Mouse (Mus musculus): ENCODE data around the gene Ccdc47. TPM values are rescaled to one million over a fixed set of nuclear protein-coding genes. Genes with fewer than 3 reads are reported as not detected.

The Ccdc47 gene
- polyA plus RNA-seq, 1 experiment from 2014 or later = 96.3 TPM

GRCm38 (mm10) chr11:106173228-106173627 lies 42.9 kb downstream of the Ccdc47 start:
- no peak overlapping the region for H3K9ac ChIP-seq (ENCODE audit: low read length)
- H3K4me3 ChIP-seq (ENCODE audit: low read length) = no peak overlapping the region
- no peak overlapping the region for H3K4me2 ChIP-seq (ENCODE audit: low read depth, low read length)
- H3K9me3 ChIP-seq (ENCODE audit: control insufficient read depth, low read length) = no peaks in the 10 kb centered on the region
- H3K4me1 ChIP-seq (replicated peaks; ENCODE audit: control insufficient read depth, insufficient read depth, low read length) = no peaks in the 10 kb centered on the region
- no peak for ATAC-seq (ENCODE audit: low read depth)
- 98% methylated on average over 2 of the region's 2 CpGs for WGBS
- H3K27ac ChIP-seq (ENCODE audit: low read length) = no peak overlapping the region
- H3K27me3 ChIP-seq (ENCODE audit: control insufficient read depth, insufficient read depth, low read depth, low read length) = no peaks in the 10 kb centered on the region
- peaks cover 2% of the 10 kb centered on the region for H3K36me3 ChIP-seq (ENCODE audit: control insufficient read depth, insufficient read depth, low read length)

GRCm38 (mm10) chr11:106170807-106171206 lies 45.3 kb downstream of the Ccdc47 start:
- WGBS = 75% methylated on average over 7 of the region's 7 CpGs
- Histone ChIP-seq H3K9ac (ENCODE audit: low read length) (no peak overlapping the region), H3K4me1 (replicated peaks; ENCODE audit: control insufficient read depth, insufficient read depth, low read length) (no peaks in the 10 kb centered on the region), H3K9me3 (ENCODE audit: control insufficient read depth, low read length) (no peaks in the 10 kb centered on the region), H3K27ac (ENCODE audit: low read length) (no peak overlapping the region), H3K36me3 (ENCODE audit: control insufficient read depth, insufficient read depth, low read length) (peaks cover 5% of the 10 kb centered on the region), H3K27me3 (ENCODE audit: control insufficient read depth, insufficient read depth, low read depth, low read length) (no peaks in the 10 kb centered on the region), H3K4me2 (ENCODE audit: low read depth, low read length) (no peak overlapping the region), H3K4me3 (ENCODE audit: low read length) (no peak overlapping the region)
- no peak for ATAC-seq (ENCODE audit: low read depth)

DNA sequence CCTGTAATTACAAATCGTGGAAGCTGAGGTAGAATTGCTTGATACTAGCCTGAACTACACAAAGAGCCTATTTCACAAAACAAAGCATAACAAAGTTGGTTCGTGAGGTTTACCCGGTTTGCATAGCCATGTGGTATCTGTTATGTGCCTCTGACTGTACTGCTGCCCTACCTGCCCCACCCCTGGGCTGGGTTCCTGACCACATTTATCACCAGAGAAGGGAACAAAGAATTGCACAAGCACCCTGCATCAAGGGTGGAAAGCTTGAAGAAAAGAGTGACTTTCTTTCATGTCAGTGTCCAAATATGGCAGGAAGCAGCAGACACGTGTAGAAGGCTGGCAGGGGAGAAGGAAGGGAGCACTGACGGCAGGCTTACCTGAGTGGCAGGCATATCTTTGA lies 48.7 kb downstream of the Ccdc47 start:
- WGBS = 71% methylated on average over 5 of the region's 5 CpGs
- Histone ChIP-seq H3K4me1 (replicated peaks; ENCODE audit: control insufficient read depth, insufficient read depth, low read length) (peaks cover 3% of the 10 kb centered on the region; the same call in 1 of the 2 replicates), H3K9me3 (ENCODE audit: control insufficient read depth, low read length) (no peaks in the 10 kb centered on the region), H3K27ac (ENCODE audit: low read length) (no peak overlapping the region), H3K4me3 (ENCODE audit: low read length) (no peak overlapping the region), H3K27me3 (ENCODE audit: control insufficient read depth, insufficient read depth, low read depth, low read length) (no peaks in the 10 kb centered on the region), H3K9ac (ENCODE audit: low read length) (no peak overlapping the region), H3K4me2 (ENCODE audit: low read depth, low read length) (no peak overlapping the region), H3K36me3 (ENCODE audit: control insufficient read depth, insufficient read depth, low read length) (peaks cover 8% of the 10 kb centered on the region)
- no peak for ATAC-seq (ENCODE audit: low read depth)

GRCm38 (mm10) chr11:106164601-106165180 lies 51.5 kb downstream of the Ccdc47 start:
- no peak overlapping the region for H3K27ac ChIP-seq (ENCODE audit: low read length)
- ATAC-seq (ENCODE audit: low read depth) = no peak
- peaks cover 8% of the 10 kb centered on the region for H3K36me3 ChIP-seq (ENCODE audit: control insufficient read depth, insufficient read depth, low read length)
- 81% methylated on average over 16 of the region's 16 CpGs for WGBS
- H3K9me3 ChIP-seq (ENCODE audit: control insufficient read depth, low read length) = no peaks in the 10 kb centered on the region
- no peaks in the 10 kb centered on the region for H3K27me3 ChIP-seq (ENCODE audit: control insufficient read depth, insufficient read depth, low read depth, low read length)
- no peak overlapping the region for H3K4me2 ChIP-seq (ENCODE audit: low read depth, low read length)
- H3K4me3 ChIP-seq (ENCODE audit: low read length) = no peak overlapping the region
- peaks cover 12% of the 10 kb centered on the region for H3K4me1 ChIP-seq (replicated peaks; ENCODE audit: control insufficient read depth, insufficient read depth, low read length)
- no peak overlapping the region for H3K9ac ChIP-seq (ENCODE audit: low read length)

DNA sequence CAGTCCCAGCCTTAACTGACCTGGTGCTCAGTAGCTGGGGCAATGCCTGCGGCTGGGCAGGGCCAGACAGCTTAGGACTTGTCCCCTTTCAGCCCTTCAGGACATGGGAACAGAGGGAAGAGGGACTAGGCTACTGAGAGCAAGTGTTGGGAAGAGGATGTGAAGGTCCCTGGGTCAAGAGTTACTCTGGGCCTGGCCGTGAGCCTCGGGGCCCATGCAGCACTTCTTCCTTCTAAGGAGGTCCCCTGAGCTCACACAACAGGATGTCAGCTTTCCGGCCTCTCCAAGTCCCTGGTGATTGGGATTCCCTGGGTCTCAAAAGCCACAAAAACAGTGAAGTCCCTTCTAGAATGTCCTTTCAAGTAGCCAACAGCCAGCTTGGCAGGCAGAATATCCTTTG lies 52.6 kb downstream of the Ccdc47 start:
- Histone ChIP-seq H3K27me3 (ENCODE audit: control insufficient read depth, insufficient read depth, low read depth, low read length) (no peaks in the 10 kb centered on the region), H3K4me2 (ENCODE audit: low read depth, low read length) (no peak overlapping the region), H3K4me1 (replicated peaks; ENCODE audit: control insufficient read depth, insufficient read depth, low read length) (peaks cover 14% of the 10 kb centered on the region), H3K9me3 (ENCODE audit: control insufficient read depth, low read length) (no peaks in the 10 kb centered on the region), H3K4me3 (ENCODE audit: low read length) (no peak overlapping the region), H3K27ac (ENCODE audit: low read length) (peak overlapping the region; percentile 71), H3K36me3 (ENCODE audit: control insufficient read depth, insufficient read depth, low read length) (peaks cover 6% of the 10 kb centered on the region), H3K9ac (ENCODE audit: low read length) (no peak overlapping the region)
- ATAC-seq (ENCODE audit: low read depth) = no peak
- 83% methylated on average over 4 of the region's 4 CpGs for WGBS

- Histone ChIP-seq H3K36me3 (ENCODE audit: control insufficient read depth, insufficient read depth, low read length) (peaks cover 11% of the 10 kb centered on the region), H3K9me3 (ENCODE audit: control insufficient read depth, low read length) (no peaks in the 10 kb centered on the region), H3K4me3 (ENCODE audit: low read length) (no peak overlapping the region), H3K27me3 (ENCODE audit: control insufficient read depth, insufficient read depth, low read depth, low read length) (no peaks in the 10 kb centered on the region), H3K27ac (ENCODE audit: low read length) (no peak overlapping the region), H3K4me1 (replicated peaks; ENCODE audit: control insufficient read depth, insufficient read depth, low read length) (peaks cover 22% of the 10 kb centered on the region), H3K9ac (ENCODE audit: low read length) (no peak overlapping the region), H3K4me2 (ENCODE audit: low read depth, low read length) (no peak overlapping the region)
- no peak for ATAC-seq (ENCODE audit: low read depth)
- WGBS = 68% methylated on average over 2 of the region's 2 CpGs
Measured at GRCm38 (mm10) chr11:106162237-106162636, 53.9 kb downstream of the Ccdc47 start.

GRCm38 (mm10) chr11:106160841-106161721 lies 55.1 kb downstream of the Ccdc47 start, which contains the start of the genes Gm10840 and Limd2:
Gene Gm10840 (plus strand): TSS chr11:106160850.
Gene Limd2 (minus strand): TSS chr11:106160860.
- peaks cover 22% of the 10 kb centered on the region for H3K4me1 ChIP-seq (replicated peaks; ENCODE audit: control insufficient read depth, insufficient read depth, low read length)
- no peaks in the 10 kb centered on the region for H3K9me3 ChIP-seq (ENCODE audit: control insufficient read depth, low read length)
- no peaks in the 10 kb centered on the region for H3K27me3 ChIP-seq (ENCODE audit: control insufficient read depth, insufficient read depth, low read depth, low read length)
- peak; percentile 50 for ATAC-seq (ENCODE audit: low read depth)
- WGBS = 32% methylated on average over 22 of the region's 22 CpGs
- H3K9ac ChIP-seq (ENCODE audit: low read length) = peak within 1 kb of the TSS; percentile 95
- H3K36me3 ChIP-seq (ENCODE audit: control insufficient read depth, insufficient read depth, low read length) = peaks cover 18% of the 10 kb centered on the region
- peak within 1 kb of the TSS; percentile 95 for H3K27ac ChIP-seq (ENCODE audit: low read length)
- peak within 1 kb of the TSS; percentile 93 for H3K4me2 ChIP-seq (ENCODE audit: low read depth, low read length)
- H3K4me3 ChIP-seq (ENCODE audit: low read length) = peak within 1 kb of the TSS; percentile 86

GRCm38 (mm10) chr11:106159921-106160840 lies 56.0 kb downstream of the Ccdc47 start:
- H3K4me1 ChIP-seq (replicated peaks; ENCODE audit: control insufficient read depth, insufficient read depth, low read length) = peaks cover 22% of the 10 kb centered on the region
- WGBS = under 1% methylated on average over 62 of the region's 106 CpGs

More at GRCm38 (mm10) chr11:106159921-106160840, 56.0 kb downstream of the Ccdc47 start:
- peak; percentile 80 for ATAC-seq (ENCODE audit: low read depth)
- Histone ChIP-seq H3K27ac (ENCODE audit: low read length) (peak overlapping the region; percentile 95), H3K36me3 (ENCODE audit: control insufficient read depth, insufficient read depth, low read length) (peaks cover 18% of the 10 kb centered on the region), H3K27me3 (ENCODE audit: control insufficient read depth, insufficient read depth, low read depth, low read length) (no peaks in the 10 kb centered on the region), H3K9ac (ENCODE audit: low read length) (peak overlapping the region; percentile 95), H3K9me3 (ENCODE audit: control insufficient read depth, low read length) (no peaks in the 10 kb centered on the region), H3K4me3 (ENCODE audit: low read length) (peak overlapping the region; percentile 86), H3K4me2 (ENCODE audit: low read depth, low read length) (peak overlapping the region; percentile 93)
